Mouse (Mus musculus): Measurements from ENCODE around the gene A630095N17Rik. TPM values are rescaled to one million over a fixed set of nuclear protein-coding genes. Genes with fewer than 3 reads are reported as not detected.
A peak's percentile ranks its signal among the peaks of the same experiment; 100 is the strongest.

The A630095N17Rik gene
- polyA plus RNA-seq, 1 experiment, result not detected

DNA sequence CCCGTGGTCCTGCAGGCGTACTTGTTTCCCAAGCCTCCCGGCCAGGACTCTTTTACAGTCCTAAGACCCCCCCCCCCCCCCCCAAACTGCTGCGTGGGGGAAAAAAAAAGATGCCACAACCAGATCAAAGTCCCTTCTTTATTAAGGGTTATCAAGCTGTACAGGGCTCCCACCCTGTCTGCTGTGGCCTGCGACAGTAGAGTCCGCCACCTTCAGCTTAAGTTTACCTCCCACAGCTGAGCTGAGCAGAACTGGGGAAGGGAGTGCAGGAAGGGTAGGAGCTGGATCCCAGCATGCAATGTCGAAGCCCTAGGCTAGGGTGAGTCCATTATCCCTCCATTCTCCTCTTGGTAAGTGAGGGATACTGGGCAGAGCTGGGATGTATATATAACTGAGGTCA lies 51.2 kb downstream of the A630095N17Rik start:
- H3K4me3 ChIP-seq (replicated peaks), result peak overlapping the region; percentile 100
- H3K4me1 ChIP-seq, result peaks cover 62% of the 10 kb centered on the region
- peaks cover 82% of the 10 kb centered on the region for H3K36me3 ChIP-seq (replicated peaks; ENCODE audit: low read length)

DNA sequence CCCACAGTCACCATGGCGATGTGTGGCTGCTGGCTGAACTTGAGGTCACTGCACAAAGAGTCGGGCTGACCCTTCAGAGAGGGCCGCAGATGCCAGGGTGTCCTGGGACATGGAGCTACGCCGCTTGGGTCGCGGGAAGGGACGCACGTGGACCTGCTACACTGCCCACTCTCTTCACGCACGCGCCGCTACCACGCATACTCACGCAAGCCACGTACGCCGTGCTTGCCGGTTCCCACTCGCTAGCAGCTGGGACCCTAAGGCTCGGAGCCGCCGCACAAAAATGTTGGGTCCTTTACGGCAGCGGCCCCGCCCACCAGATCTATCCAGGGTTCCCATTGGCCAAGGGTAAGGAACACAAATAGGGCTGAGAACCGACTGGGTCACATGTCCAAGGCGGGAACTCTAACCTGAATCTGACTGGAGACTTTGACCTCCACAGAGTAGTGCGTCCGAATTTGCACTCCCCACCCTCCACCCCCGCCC lies 51.8 kb downstream of the A630095N17Rik start, which contains the start of gene Abcb6:
Gene Abcb6, minus strand, starts transcription at position 288 of the 486 bp plus-strand sequence.
- Histone ChIP-seq H3K4me1 (peaks cover 57% of the 10 kb centered on the region), H3K36me3 (replicated peaks; ENCODE audit: low read length) (peaks cover 82% of the 10 kb centered on the region), H3K9me3 (peaks cover 5% of the 10 kb centered on the region; the same call in 1 of the 2 replicates), H3K4me3 (replicated peaks) (peak within 1 kb of the TSS; percentile 100), H3K27me3 (replicated peaks) (no peaks in the 10 kb centered on the region)
- TF ChIP-seq FLI1 (IDR thresholded peaks at IDR 0.05; ENCODE audit: low read length) (no peak), GATA1 (IDR thresholded peaks at IDR 0.05; ENCODE audit: borderline replicate concordance, low read length) (no peak)

More for the DNA sequence above, 51.2 kb downstream of the A630095N17Rik start:
- H3K9me3 ChIP-seq, result peaks cover 5% of the 10 kb centered on the region; the same call in 1 of the 2 replicates
- TF ChIP-seq FLI1 (IDR thresholded peaks at IDR 0.05; ENCODE audit: low read length) (no peak), GATA1 (IDR thresholded peaks at IDR 0.05; ENCODE audit: borderline replicate concordance, low read length) (no peak)
- H3K27me3 ChIP-seq (replicated peaks), result no peaks in the 10 kb centered on the region

DNA sequence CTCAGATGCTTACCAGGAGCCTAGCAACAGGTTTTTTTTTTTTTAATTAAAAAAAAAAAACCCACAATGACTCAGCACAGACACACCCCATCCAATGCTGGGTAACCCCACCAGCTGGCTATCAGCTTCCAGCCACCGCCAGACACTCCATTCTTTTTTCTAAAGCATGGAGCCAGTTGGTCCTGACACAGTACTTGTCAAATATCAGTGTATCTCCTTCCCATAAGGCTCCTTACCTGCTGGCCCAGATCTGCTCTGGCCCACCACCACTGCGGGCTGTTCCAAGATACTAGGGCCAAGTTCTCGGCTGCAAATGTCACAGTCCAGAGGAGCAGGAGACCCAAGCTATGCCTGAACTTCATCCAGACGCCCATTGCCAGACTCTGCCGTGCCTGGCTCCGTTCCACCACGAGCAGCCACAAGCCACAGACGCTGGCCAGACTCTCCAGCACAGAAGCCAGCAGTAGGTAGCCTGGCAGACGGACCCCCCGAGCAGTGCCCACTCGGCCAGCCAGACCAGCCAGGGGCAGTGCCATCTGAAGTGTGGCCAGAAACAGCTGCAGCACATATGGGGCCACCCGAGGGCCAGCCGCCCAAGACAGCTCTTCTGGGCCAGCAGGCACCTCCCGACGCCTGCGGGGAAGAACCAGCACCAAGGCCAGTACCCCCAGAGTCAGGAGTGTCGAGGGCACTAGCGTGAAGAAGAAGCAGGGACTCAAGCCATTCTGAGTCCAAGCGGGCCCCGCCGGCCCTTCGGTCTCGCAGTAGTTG lies 52.4 kb downstream of the A630095N17Rik start:
- peak overlapping the region; percentile 100 for H3K4me3 ChIP-seq (replicated peaks)
- peaks cover 82% of the 10 kb centered on the region for H3K36me3 ChIP-seq (replicated peaks; ENCODE audit: low read length)
- peaks cover 53% of the 10 kb centered on the region for H3K4me1 ChIP-seq
- TF ChIP-seq FLI1 (IDR thresholded peaks at IDR 0.05; ENCODE audit: low read length) (no peak), GATA1 (IDR thresholded peaks at IDR 0.05; ENCODE audit: borderline replicate concordance, low read length) (no peak)
- H3K27me3 ChIP-seq (replicated peaks), result no peaks in the 10 kb centered on the region
- H3K9me3 ChIP-seq, result peaks cover 5% of the 10 kb centered on the region; the same call in 1 of the 2 replicates

Other genes starting within 250 kb of the A630095N17Rik start
- 0.66 TPM in 1 of 2 replicates, not detected in the other for gene Nhej1, start 106.9 kb downstream of the A630095N17Rik start, polyA plus RNA-seq (2012; ENCODE audit: insufficient read depth, low replicate concordance)
- gene Slc23a3, start 98.2 kb downstream of the A630095N17Rik start, polyA plus RNA-seq (2012; ENCODE audit: insufficient read depth, low replicate concordance), result not detected in 2 replicates
- 34.3 and 35.1 TPM in 2 replicates for gene Cnppd1, start 89.4 kb downstream of the A630095N17Rik start, polyA plus RNA-seq (2012; ENCODE audit: insufficient read depth, low replicate concordance)
- gene Retreg2, start 89.3 kb downstream of the A630095N17Rik start, polyA plus RNA-seq (2012; ENCODE audit: insufficient read depth, low replicate concordance), result 42.4 and 48.9 TPM in 2 replicates
- 20.4 and 28.1 TPM in 2 replicates for gene Zfand2b, start 63.5 kb downstream of the A630095N17Rik start, polyA plus RNA-seq (2012; ENCODE audit: insufficient read depth, low replicate concordance)
- 6.4 and 12.6 TPM in 2 replicates for gene Abcb6, start 51.7 kb downstream of the A630095N17Rik start, polyA plus RNA-seq (2012; ENCODE audit: insufficient read depth, low replicate concordance)
- gene Ankzf1, start 40.0 kb downstream of the A630095N17Rik start, polyA plus RNA-seq (2012; ENCODE audit: insufficient read depth, low replicate concordance), result 0.68 and 8.0 TPM in 2 replicates
- gene Atg9a, start 39.9 kb downstream of the A630095N17Rik start, polyA plus RNA-seq (2012; ENCODE audit: insufficient read depth, low replicate concordance), result 58.1 and 99.4 TPM in 2 replicates
- 0.47 and 1.1 TPM in 2 replicates for gene Glb1l, start 21.3 kb downstream of the A630095N17Rik start, polyA plus RNA-seq (2012; ENCODE audit: insufficient read depth, low replicate concordance)
- gene Stk16, start 21.3 kb downstream of the A630095N17Rik start, polyA plus RNA-seq (2012; ENCODE audit: insufficient read depth, low replicate concordance), result 195 and 221 TPM in 2 replicates
- 283 and 585 TPM in 2 replicates for gene Tuba4a, start 12.2 kb downstream of the A630095N17Rik start, polyA plus RNA-seq (2012; ENCODE audit: insufficient read depth, low replicate concordance)
- 97.0 and 100 TPM in 2 replicates for gene Dnajb2, start 4.3 kb upstream of the A630095N17Rik start, polyA plus RNA-seq (2012; ENCODE audit: insufficient read depth, low replicate concordance)
- gene Ptprn, start 32.4 kb upstream of the A630095N17Rik start, polyA plus RNA-seq (2012; ENCODE audit: insufficient read depth, low replicate concordance), result 12.4 and 22.6 TPM in 2 replicates
- gene Resp18, start 46.3 kb upstream of the A630095N17Rik start, polyA plus RNA-seq (2012; ENCODE audit: insufficient read depth, low replicate concordance), result 0.26 TPM in 1 of 2 replicates, not detected in the other
- 165 and 178 TPM in 2 replicates for gene Dnpep, start 85.9 kb upstream of the A630095N17Rik start, polyA plus RNA-seq (2012; ENCODE audit: insufficient read depth, low replicate concordance)
- 0.11 TPM in 1 of 2 replicates, not detected in the other for gene Des, start 128.2 kb upstream of the A630095N17Rik start, polyA plus RNA-seq (2012; ENCODE audit: insufficient read depth, low replicate concordance)
- 48.7 TPM in 1 of 2 replicates, not detected in the other for gene Speg, start 143.2 kb upstream of the A630095N17Rik start, polyA plus RNA-seq (2012; ENCODE audit: insufficient read depth, low replicate concordance)
- gene Gmppa, start 203.8 kb upstream of the A630095N17Rik start, polyA plus RNA-seq (2012; ENCODE audit: insufficient read depth, low replicate concordance), result 234 and 693 TPM in 2 replicates
- gene Asic4, start 218.3 kb upstream of the A630095N17Rik start, polyA plus RNA-seq (2012; ENCODE audit: insufficient read depth, low replicate concordance), result 0.13 TPM in 1 of 2 replicates, not detected in the other
- gene Chpf, start 247.2 kb upstream of the A630095N17Rik start, polyA plus RNA-seq (2012; ENCODE audit: insufficient read depth, low replicate concordance), result 9.2 and 30.3 TPM in 2 replicates
- gene Tmem198, start 247.4 kb upstream of the A630095N17Rik start, polyA plus RNA-seq (2012; ENCODE audit: insufficient read depth, low replicate concordance), result 1.7 TPM in 1 of 2 replicates, not detected in the other

Data from megakaryocyte, embryonic 14.5 days (primary cell).